Mouse (Mus musculus): ENCODE data around the gene Pla2g6. TPM values are rescaled to one million over a fixed set of nuclear protein-coding genes. Genes with fewer than 3 reads are reported as not detected.
A peak's percentile ranks its signal among the peaks of the same experiment; 100 is the strongest.

The Pla2g6 gene
- polyA plus RNA-seq, 2 experiments: 12.7 to 21.8 TPM

DNA sequence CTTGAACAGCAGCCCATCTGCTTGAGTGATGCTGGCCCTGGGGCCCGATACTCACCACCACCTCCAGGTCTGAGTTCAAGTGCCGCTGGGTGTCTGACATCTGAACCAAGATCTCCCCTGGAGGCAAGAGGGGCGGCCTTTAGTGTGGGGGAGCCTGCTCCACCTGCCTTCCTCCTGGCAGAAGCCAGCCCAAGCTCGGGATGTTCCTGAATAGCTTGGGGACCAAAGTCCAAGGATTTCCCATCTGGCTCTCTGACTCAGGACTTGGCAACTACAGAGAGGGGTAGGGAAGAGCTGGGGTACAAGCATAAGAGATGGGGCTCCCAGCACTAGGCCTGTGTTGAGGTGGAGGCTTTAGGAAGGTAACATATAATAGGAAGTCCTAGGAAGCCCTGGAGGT lies 44.8 kb downstream of the Pla2g6 start:
- no peak overlapping the region for H3K9ac ChIP-seq (ENCODE audit: low read depth, low read length, severe bottlenecking)
- WGBS: 77% methylated on average over 4 of the region's 4 CpGs
- no peak for TF ChIP-seq POLR2A (IDR thresholded peaks at IDR 0.05; ENCODE audit: borderline replicate concordance, extremely low read depth, insufficient read depth, insufficient read length)
- DNase-seq (ENCODE audit: low spot score) (no peak), ATAC-seq (ENCODE audit: low FRiP score, low read depth) (no peak)
- no peak overlapping the region for H3K4me2 ChIP-seq (replicated peaks; ENCODE audit: low read depth, low read length, severe bottlenecking)
- no peaks in the 10 kb centered on the region for H3K9me3 ChIP-seq (ENCODE audit: control insufficient read depth, low read length)
- H3K27ac ChIP-seq (replicated peaks; ENCODE audit: low read depth, low read length): no peak overlapping the region
- H3K27me3 ChIP-seq (ENCODE audit: control insufficient read depth, insufficient read depth, low read length): no peaks in the 10 kb centered on the region
- no peak overlapping the region for H3K4me3 ChIP-seq (replicated peaks; ENCODE audit: low read length)
- peaks cover 14% of the 10 kb centered on the region for H3K36me3 ChIP-seq (ENCODE audit: control insufficient read depth, insufficient read depth, low read length)
- no peaks in the 10 kb centered on the region for H3K4me1 ChIP-seq (ENCODE audit: control insufficient read depth, insufficient read depth, low read length)

DNA sequence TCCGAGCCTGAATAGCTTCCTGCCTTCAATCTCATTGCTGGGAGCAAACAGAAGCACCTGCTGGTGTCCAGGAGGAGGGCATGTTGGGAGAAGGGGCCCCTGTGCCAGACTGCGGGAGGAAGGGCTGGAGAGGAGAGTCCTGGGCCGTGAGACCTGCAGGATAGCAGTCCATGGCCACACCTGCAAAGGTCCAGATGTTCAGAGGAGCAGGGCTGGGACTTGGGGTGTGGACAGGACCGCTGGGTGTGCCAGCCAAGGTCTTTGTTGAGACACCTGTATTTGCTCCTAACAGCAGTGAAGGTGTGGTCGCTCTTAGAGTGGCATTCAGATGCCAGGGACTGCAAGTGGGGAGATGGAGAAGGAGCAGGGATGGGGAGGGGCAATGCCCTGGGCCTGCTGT lies 45.8 kb downstream of the Pla2g6 start:
- Histone ChIP-seq H3K27ac (replicated peaks; ENCODE audit: low read depth, low read length) (no peak overlapping the region), H3K36me3 (ENCODE audit: control insufficient read depth, insufficient read depth, low read length) (peaks cover 14% of the 10 kb centered on the region), H3K4me1 (ENCODE audit: control insufficient read depth, insufficient read depth, low read length) (no peaks in the 10 kb centered on the region), H3K9ac (ENCODE audit: low read depth, low read length, severe bottlenecking) (no peak overlapping the region), H3K4me3 (replicated peaks; ENCODE audit: low read length) (no peak overlapping the region), H3K9me3 (ENCODE audit: control insufficient read depth, low read length) (no peaks in the 10 kb centered on the region), H3K4me2 (replicated peaks; ENCODE audit: low read depth, low read length, severe bottlenecking) (no peak overlapping the region), H3K27me3 (ENCODE audit: control insufficient read depth, insufficient read depth, low read length) (no peaks in the 10 kb centered on the region)
- TF ChIP-seq POLR2A (IDR thresholded peaks at IDR 0.05; ENCODE audit: borderline replicate concordance, extremely low read depth, insufficient read depth, insufficient read length): no peak
- no peak for DNase-seq (ENCODE audit: low spot score)
- 81% methylated on average over 5 of the region's 5 CpGs for WGBS
- ATAC-seq (ENCODE audit: low FRiP score, low read depth): no peak

DNA sequence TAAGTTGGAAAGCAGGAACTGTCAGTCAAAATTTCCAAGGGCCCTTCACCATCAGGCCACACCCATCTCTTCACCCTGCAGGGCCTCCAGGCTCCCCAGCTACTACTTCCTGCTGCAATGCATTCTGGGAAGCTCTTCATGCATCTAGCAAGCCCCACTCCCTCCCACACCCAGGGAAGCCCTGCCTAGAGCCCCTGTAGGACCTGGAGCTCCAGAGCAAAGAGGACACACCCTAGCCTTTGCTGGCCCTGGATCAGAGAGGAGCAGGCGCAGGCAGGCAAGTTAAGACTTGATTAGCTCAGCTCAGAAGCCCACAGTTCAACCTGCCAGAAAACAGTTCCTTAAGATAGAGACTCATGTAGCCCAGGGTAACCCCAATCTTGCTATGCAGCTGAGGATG lies 46.8 kb downstream of the Pla2g6 start:
- no peak overlapping the region for H3K27ac ChIP-seq (replicated peaks; ENCODE audit: low read depth, low read length)
- DNase-seq (ENCODE audit: low spot score): peak; percentile 45

DNA sequence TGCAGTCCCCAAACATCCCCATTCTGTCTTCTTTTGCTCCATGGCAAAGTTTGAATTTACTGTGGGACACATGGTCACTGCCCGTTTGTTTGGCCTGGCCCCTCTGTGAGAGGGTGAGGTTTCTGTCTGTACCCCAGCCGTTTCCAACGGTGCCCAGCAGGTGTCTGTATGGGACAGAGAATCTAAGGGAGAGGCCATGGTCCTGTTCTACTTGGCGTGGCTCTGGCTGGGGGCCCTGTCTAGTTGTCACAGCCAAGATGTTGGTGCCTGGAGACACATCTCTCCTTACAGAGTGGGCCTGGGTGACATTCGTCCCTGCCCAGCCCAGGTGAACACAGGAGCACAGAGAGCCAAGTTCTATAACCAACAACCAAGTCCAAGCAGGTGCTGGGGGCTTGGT lies 47.3 kb downstream of the Pla2g6 start:
- H3K4me2 ChIP-seq (replicated peaks; ENCODE audit: low read depth, low read length, severe bottlenecking): no peak overlapping the region
- TF ChIP-seq POLR2A (IDR thresholded peaks at IDR 0.05; ENCODE audit: borderline replicate concordance, extremely low read depth, insufficient read depth, insufficient read length): no peak
- no peaks in the 10 kb centered on the region for H3K27me3 ChIP-seq (ENCODE audit: control insufficient read depth, insufficient read depth, low read length)
- DNase-seq (ENCODE audit: low spot score) (no peak), ATAC-seq (ENCODE audit: low FRiP score, low read depth) (no peak)
- H3K4me1 ChIP-seq (ENCODE audit: control insufficient read depth, insufficient read depth, low read length): no peaks in the 10 kb centered on the region
- H3K9ac ChIP-seq (ENCODE audit: low read depth, low read length, severe bottlenecking): no peak overlapping the region
- no peak overlapping the region for H3K27ac ChIP-seq (replicated peaks; ENCODE audit: low read depth, low read length)
- peaks cover 1% of the 10 kb centered on the region; the same call in 1 of the 2 replicates for H3K36me3 ChIP-seq (ENCODE audit: control insufficient read depth, insufficient read depth, low read length)
- WGBS: 59% methylated on average over 5 of the region's 5 CpGs
- no peaks in the 10 kb centered on the region for H3K9me3 ChIP-seq (ENCODE audit: control insufficient read depth, low read length)
- no peak overlapping the region for H3K4me3 ChIP-seq (replicated peaks; ENCODE audit: low read length)

More for the DNA sequence above, 46.8 kb downstream of the Pla2g6 start:
- WGBS: 85% methylated on average over 1 of the region's 1 CpGs
- Histone ChIP-seq H3K9me3 (ENCODE audit: control insufficient read depth, low read length) (no peaks in the 10 kb centered on the region), H3K4me1 (ENCODE audit: control insufficient read depth, insufficient read depth, low read length) (no peaks in the 10 kb centered on the region), H3K9ac (ENCODE audit: low read depth, low read length, severe bottlenecking) (no peak overlapping the region), H3K36me3 (ENCODE audit: control insufficient read depth, insufficient read depth, low read length) (peaks cover 5% of the 10 kb centered on the region; the same call in 1 of the 2 replicates), H3K4me3 (replicated peaks; ENCODE audit: low read length) (no peak overlapping the region), H3K27me3 (ENCODE audit: control insufficient read depth, insufficient read depth, low read length) (no peaks in the 10 kb centered on the region), H3K4me2 (replicated peaks; ENCODE audit: low read depth, low read length, severe bottlenecking) (no peak overlapping the region)
- TF ChIP-seq POLR2A (IDR thresholded peaks at IDR 0.05; ENCODE audit: borderline replicate concordance, extremely low read depth, insufficient read depth, insufficient read length): no peak
- ATAC-seq (ENCODE audit: low FRiP score, low read depth): no peak

DNA sequence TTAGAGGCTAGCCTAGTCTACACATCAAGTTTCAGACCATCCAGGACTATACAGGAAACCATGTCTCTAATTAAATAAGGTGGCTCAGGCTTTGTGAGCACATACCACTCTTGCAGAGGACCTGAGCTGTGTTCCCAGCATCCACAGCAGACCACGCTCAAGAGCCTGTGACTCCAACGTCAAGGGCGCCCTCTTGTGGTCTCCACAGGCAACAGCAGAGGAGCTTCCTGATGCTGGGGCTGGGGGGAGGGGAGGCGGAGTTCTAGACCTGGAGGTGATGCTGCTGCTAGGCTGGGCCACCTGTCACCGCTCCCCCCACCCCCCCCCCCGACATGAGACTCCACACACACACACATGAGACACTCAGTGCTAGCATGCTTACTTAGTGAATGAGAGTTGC lies 48.0 kb downstream of the Pla2g6 start:
- DNase-seq (ENCODE audit: low spot score): no peak
- ATAC-seq (ENCODE audit: low FRiP score, low read depth): no peak
- Histone ChIP-seq H3K36me3 (ENCODE audit: control insufficient read depth, insufficient read depth, low read length) (no peaks in the 10 kb centered on the region), H3K9ac (ENCODE audit: low read depth, low read length, severe bottlenecking) (no peak overlapping the region), H3K9me3 (ENCODE audit: control insufficient read depth, low read length) (no peaks in the 10 kb centered on the region), H3K4me3 (replicated peaks; ENCODE audit: low read length) (no peak overlapping the region), H3K4me2 (replicated peaks; ENCODE audit: low read depth, low read length, severe bottlenecking) (no peak overlapping the region), H3K4me1 (ENCODE audit: control insufficient read depth, insufficient read depth, low read length) (no peaks in the 10 kb centered on the region), H3K27ac (replicated peaks; ENCODE audit: low read depth, low read length) (no peak overlapping the region), H3K27me3 (ENCODE audit: control insufficient read depth, insufficient read depth, low read length) (no peaks in the 10 kb centered on the region)
- no peak for TF ChIP-seq POLR2A (IDR thresholded peaks at IDR 0.05; ENCODE audit: borderline replicate concordance, extremely low read depth, insufficient read depth, insufficient read length)
- 33% methylated on average over 5 of the region's 6 CpGs for WGBS

DNA sequence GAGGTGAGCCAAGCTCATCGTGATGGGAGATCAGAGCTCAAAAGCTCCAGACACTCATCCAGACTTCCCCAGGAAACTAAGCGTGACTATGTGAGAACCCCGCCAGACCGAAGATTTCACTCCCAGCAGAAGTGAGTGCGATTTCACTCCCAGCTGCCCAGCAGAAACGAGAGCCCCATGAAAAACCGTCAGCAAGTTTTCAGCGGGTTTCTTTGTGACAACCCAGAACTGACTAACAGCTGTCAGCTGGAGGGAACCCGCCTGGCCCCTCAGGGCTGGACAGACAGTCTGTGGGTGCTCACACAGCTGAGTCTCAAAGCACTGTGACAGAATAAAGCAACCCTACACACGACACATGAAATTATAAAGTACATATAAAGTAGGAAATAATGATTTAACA lies 50.5 kb downstream of the Pla2g6 start:
- no peak overlapping the region for H3K4me2 ChIP-seq (replicated peaks; ENCODE audit: low read depth, low read length, severe bottlenecking)
- ATAC-seq (ENCODE audit: low FRiP score, low read depth): 0 out of 2 replicates have a peak, but pooled peaks have one; percentile 26
- no peaks in the 10 kb centered on the region for H3K36me3 ChIP-seq (ENCODE audit: control insufficient read depth, insufficient read depth, low read length)
- H3K4me1 ChIP-seq (ENCODE audit: control insufficient read depth, insufficient read depth, low read length): no peaks in the 10 kb centered on the region
- no peaks in the 10 kb centered on the region for H3K9me3 ChIP-seq (ENCODE audit: control insufficient read depth, low read length)
- no peak for DNase-seq (ENCODE audit: low spot score)
- no peak for TF ChIP-seq POLR2A (IDR thresholded peaks at IDR 0.05; ENCODE audit: borderline replicate concordance, extremely low read depth, insufficient read depth, insufficient read length)
- H3K4me3 ChIP-seq (replicated peaks; ENCODE audit: low read length): no peak overlapping the region
- no peak overlapping the region for H3K27ac ChIP-seq (replicated peaks; ENCODE audit: low read depth, low read length)
- no peaks in the 10 kb centered on the region for H3K27me3 ChIP-seq (ENCODE audit: control insufficient read depth, insufficient read depth, low read length)
- WGBS: 63% methylated on average over 10 of the region's 10 CpGs
- no peak overlapping the region for H3K9ac ChIP-seq (ENCODE audit: low read depth, low read length, severe bottlenecking)

All from limb, embryonic 14.5 days (tissue).